Mouse (Mus musculus) limb, embryonic 12.5 days (tissue): ENCODE data around the gene Chrne. TPM values are rescaled to one million over a fixed set of nuclear protein-coding genes. Genes with fewer than 3 reads are reported as not detected.

Experiments
- polyA plus RNA-seq: library from polyadenylated mRNA; unstranded; fragments of >200 nt; fragmentation: Nextera tagmentation; extraction: Ambion mirVana; gene quantifications from 2 replicates; pipeline ENCODE4 v1.2.1, GENCODE M21; 2016

Gene Chrne
- polyA plus RNA-seq, 1 experiment from 2014 or later = not detected

Other genes starting within 250 kb of the Chrne start
- gene Pelp1, start 209.2 kb downstream of the Chrne start, polyA plus RNA-seq = 44.7 and 53.5 TPM in 2 replicates
- 18.8 and 19.5 TPM in 2 replicates for gene Arrb2, start 186.6 kb downstream of the Chrne start, polyA plus RNA-seq
- 43.0 and 44.0 TPM in 2 replicates for gene Med11, start 167.3 kb downstream of the Chrne start, polyA plus RNA-seq
- gene Zmynd15, start 159.8 kb downstream of the Chrne start, polyA plus RNA-seq = 0.40 and 0.58 TPM in 2 replicates
- 1.1 and 1.9 TPM in 2 replicates for gene Cxcl16, start 159.2 kb downstream of the Chrne start, polyA plus RNA-seq
- gene Tm4sf5, start 114.0 kb downstream of the Chrne start, polyA plus RNA-seq = 0.36 and 1.4 TPM in 2 replicates
- gene Vmo1, start 104.6 kb downstream of the Chrne start, polyA plus RNA-seq = 0.66 TPM in 1 of 2 replicates, not detected in the other
- 0.37 and 0.68 TPM in 2 replicates for gene Gltpd2, start 100.0 kb downstream of the Chrne start, polyA plus RNA-seq
- 857 and 867 TPM in 2 replicates for gene Psmb6, start 93.8 kb downstream of the Chrne start, polyA plus RNA-seq
- not detected in 2 replicates for gene Gm40193, start 86.3 kb downstream of the Chrne start, polyA plus RNA-seq
- 4.4 and 4.5 TPM in 2 replicates for gene Pld2, start 79.2 kb downstream of the Chrne start, polyA plus RNA-seq
- gene Mink1, start 56.3 kb downstream of the Chrne start, polyA plus RNA-seq = 17.6 and 18.4 TPM in 2 replicates
- gene 4930544D05Rik, start 3.4 kb downstream of the Chrne start, polyA plus RNA-seq = not detected in 2 replicates
- 0.22 and 0.31 TPM in 2 replicates for gene Gp1ba, start 19.9 kb upstream of the Chrne start, polyA plus RNA-seq
- 95.8 and 104 TPM in 2 replicates for gene Rnf167, start 28.0 kb upstream of the Chrne start, polyA plus RNA-seq
- 161 and 163 TPM in 2 replicates for gene Slc25a11, start 28.3 kb upstream of the Chrne start, polyA plus RNA-seq
- gene Pfn1, start 35.4 kb upstream of the Chrne start, polyA plus RNA-seq = 1,494 and 1,514 TPM in 2 replicates
- 34.2 and 38.2 TPM in 2 replicates for gene Eno3, start 38.0 kb upstream of the Chrne start, polyA plus RNA-seq
- 151 TPM in 2 replicates for gene Spag7, start 50.2 kb upstream of the Chrne start, polyA plus RNA-seq
- 9.9 and 12.8 TPM in 2 replicates for gene Camta2, start 68.9 kb upstream of the Chrne start, polyA plus RNA-seq
- gene Inca1, start 80.9 kb upstream of the Chrne start, polyA plus RNA-seq = 1.0 and 1.4 TPM in 2 replicates
- 3.3 and 3.6 TPM in 2 replicates for gene Kif1c, start 81.3 kb upstream of the Chrne start, polyA plus RNA-seq
- gene Zfp3, start 145.0 kb upstream of the Chrne start, polyA plus RNA-seq = 6.8 and 7.2 TPM in 2 replicates
- gene Scimp, start 193.4 kb upstream of the Chrne start, polyA plus RNA-seq = not detected in 2 replicates
- 36.9 and 38.0 TPM in 2 replicates for gene Rabep1, start 225.6 kb upstream of the Chrne start, polyA plus RNA-seq